Mouse (Mus musculus) neural tube, embryonic 14.5 days (tissue): ENCODE results near the gene Paxbp1. TPM values are rescaled to one million over a fixed set of nuclear protein-coding genes. Genes with fewer than 3 reads are reported as not detected.

Experiments
- ATAC-seq: fragments of 200-750 bp; cut with Nextera tagmentation; 2 replicates; pipeline ENCODE4 v1.8.0; 2017; ENCODE audit warnings: low read depth, mild to moderate bottlenecking, moderate TSS enrichment, moderate library complexity
- H3K27ac ChIP-seq: fragments of 300-500 bp; sonication (generic); 2 replicates; pipeline ENCODE4 v1.5.1; 2014; ENCODE audit warnings: low read depth, mild to moderate bottlenecking, control low read depth, low read length, moderate library complexity, mixed read lengths
- H3K27me3 ChIP-seq: fragments of 300-500 bp; sonication (generic); 2 replicates; pipeline ENCODE4 v1.6.1; 2014; ENCODE audit warnings: low read length; ENCODE audit not compliant: control insufficient read depth, insufficient read depth
- H3K36me3 ChIP-seq: fragments of 300-500 bp; sonication (generic); 2 replicates; pipeline ENCODE4 v1.6.1; 2014; ENCODE audit warnings: low read length, mixed read lengths; ENCODE audit not compliant: control insufficient read depth, insufficient read depth
- H3K4me1 ChIP-seq: fragments of 300-500 bp; sonication (generic); 2 replicates; pipeline ENCODE4 v1.6.1; 2014; ENCODE audit warnings: low read length; ENCODE audit not compliant: control insufficient read depth, insufficient read depth
- H3K4me2 ChIP-seq: fragments of 300-500 bp; sonication (generic); 2 replicates; pipeline ENCODE4 v1.6.1; 2014; ENCODE audit warnings: mild to moderate bottlenecking, low read depth, low read length, control low read depth
- H3K4me3 ChIP-seq: fragments of 300-500 bp; sonication (generic); 2 replicates; pipeline ENCODE4 v1.5.1; 2014; ENCODE audit warnings: low read depth, low read length, control low read depth, mixed read lengths
- H3K9ac ChIP-seq: fragments of 300-500 bp; sonication (generic); replicated peaks from 2 replicates; pipeline ENCODE4 v1.6.1; 2014; ENCODE audit warnings: low read depth, mild to moderate bottlenecking, control low read depth, low read length, mixed read lengths
- H3K9me3 ChIP-seq: fragments of 300-500 bp; sonication (generic); 2 replicates; pipeline ENCODE4 v1.6.1; 2016; ENCODE audit warnings: low read length; ENCODE audit not compliant: control insufficient read depth
- WGBS: fragments of 180-500 bp; shearing (Covaris S2); extraction: QIAGEN DNeasy Blood & Tissue Kit; methylation state at CpG from one replicate; pipeline ENCODE4 v1.1.7; 2014; 5-methylcytosine and 5-hydroxymethylcytosine counted together
- polyA plus RNA-seq: library from polyadenylated mRNA; unstranded; fragments of >200 nt; fragmentation: Nextera tagmentation; extraction: Ambion mirVana; gene quantifications from 2 replicates; pipeline ENCODE4 v1.2.1, GENCODE M21; 2014

Gene Paxbp1
- polyA plus RNA-seq, 1 experiment from 2014 or later: 89.2 TPM

DNA sequence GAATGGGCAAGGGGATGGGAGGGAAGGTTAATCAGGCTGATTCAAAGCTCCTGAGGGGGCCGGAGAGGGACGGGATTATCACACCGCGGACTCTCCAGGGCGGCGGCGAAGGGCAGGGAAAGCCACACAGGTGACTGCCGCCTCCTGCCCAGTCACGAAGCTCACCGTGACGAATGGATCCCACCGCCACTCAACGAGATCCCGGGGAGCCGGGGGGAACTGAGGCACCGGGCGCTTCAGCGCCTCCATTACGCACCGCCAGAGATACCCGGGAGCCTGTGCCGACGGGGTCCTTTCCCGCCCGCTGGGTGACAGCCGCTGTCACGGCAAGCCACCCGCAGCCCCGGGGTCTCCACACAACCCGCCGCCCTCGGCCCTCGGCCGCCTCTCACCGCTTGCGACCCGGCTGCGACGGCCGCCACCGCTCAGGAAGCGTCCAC, 33.7 kb downstream of the Paxbp1 start:
- 0% methylated on average over 31 of the region's 42 CpGs for WGBS
- Histone ChIP-seq H3K4me1 (peaks cover 10% of the 10 kb centered on the region; the same call in 1 of the 2 replicates), H3K4me2 (peak overlapping the region; percentile 81), H3K9me3 (no peaks in the 10 kb centered on the region), H3K4me3 (peak overlapping the region; percentile 85), H3K36me3 (peaks cover 8% of the 10 kb centered on the region; the same call in 1 of the 2 replicates), H3K27me3 (no peaks in the 10 kb centered on the region), H3K9ac (peak overlapping the region; percentile 92), H3K27ac (peak overlapping the region; percentile 93)
- ATAC-seq: peak; percentile 80

DNA sequence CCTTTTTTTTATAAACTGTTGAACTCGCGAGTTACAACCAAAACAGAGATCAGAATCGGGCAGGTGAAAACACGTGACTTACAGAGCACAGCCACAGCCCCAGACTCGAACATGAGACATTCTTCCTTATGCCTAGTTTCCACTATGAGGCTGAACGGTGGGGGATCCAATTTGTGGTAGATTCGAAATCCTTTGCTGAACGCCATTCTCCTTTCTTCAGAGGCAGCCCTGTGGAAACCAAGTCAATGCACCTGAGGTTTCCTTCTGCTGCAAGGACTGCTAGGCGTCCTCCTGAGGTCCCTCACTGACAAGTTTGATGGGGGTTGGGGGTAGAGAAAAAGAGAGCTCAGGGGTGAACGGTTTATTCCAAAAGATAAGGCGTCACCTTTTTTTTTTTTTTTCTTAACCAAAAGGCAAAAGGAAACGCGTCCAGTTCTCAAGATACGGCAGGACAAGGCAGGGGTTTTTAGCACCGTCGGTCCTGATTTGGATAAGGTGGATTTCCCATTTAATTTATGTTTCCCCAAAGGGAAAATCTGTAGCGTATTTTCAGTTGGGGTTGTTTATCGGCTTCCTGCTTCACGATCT, 34.3 kb downstream of the Paxbp1 start:
- no peak for ATAC-seq
- H3K9ac ChIP-seq: peak overlapping the region; percentile 92
- H3K4me1 ChIP-seq: peaks cover 10% of the 10 kb centered on the region; the same call in 1 of the 2 replicates
- peaks cover 6% of the 10 kb centered on the region; the same call in 1 of the 2 replicates for H3K36me3 ChIP-seq
- H3K4me2 ChIP-seq: peak overlapping the region; percentile 81
- H3K9me3 ChIP-seq: no peaks in the 10 kb centered on the region
- no peaks in the 10 kb centered on the region for H3K27me3 ChIP-seq
- H3K27ac ChIP-seq: peak overlapping the region; percentile 93
- peak overlapping the region; percentile 85 for H3K4me3 ChIP-seq
- WGBS: 2% methylated on average over 19 of the region's 19 CpGs

- ATAC-seq: no peak
Measured at GRCm38 (mm10) chr16:91004915-91005538, 39.3 kb downstream of the Paxbp1 start.

DNA sequence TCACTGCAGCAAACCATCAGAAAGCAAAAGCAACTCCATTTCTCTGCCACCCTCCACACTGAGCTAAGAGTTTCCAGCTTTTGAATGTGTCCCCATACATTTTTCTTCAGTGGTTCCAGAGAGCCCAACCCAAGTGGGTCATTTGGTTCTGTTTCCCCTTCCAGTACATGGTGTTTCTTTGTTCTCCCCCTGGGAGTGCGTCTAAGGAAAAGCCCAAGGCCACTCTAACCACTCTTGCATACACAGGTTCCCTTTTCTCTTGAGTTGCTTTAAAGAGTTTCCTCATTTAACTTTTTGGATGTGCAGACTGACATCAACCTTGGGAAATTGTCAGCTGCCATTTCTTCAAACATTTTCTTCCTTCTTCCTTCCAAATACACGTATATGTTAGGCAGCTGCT, 43.2 kb downstream of the Paxbp1 start:
- no peak overlapping the region for H3K9ac ChIP-seq
- no peaks in the 10 kb centered on the region for H3K36me3 ChIP-seq
- no peak overlapping the region for H3K4me3 ChIP-seq
- WGBS: 86% methylated on average over 2 of the region's 2 CpGs
- H3K4me1 ChIP-seq: no peaks in the 10 kb centered on the region
- H3K4me2 ChIP-seq: no peak overlapping the region
- H3K9me3 ChIP-seq: no peaks in the 10 kb centered on the region
- no peak overlapping the region for H3K27ac ChIP-seq
- no peak for ATAC-seq
- no peaks in the 10 kb centered on the region for H3K27me3 ChIP-seq

More at GRCm38 (mm10) chr16:91004915-91005538, 39.3 kb downstream of the Paxbp1 start:
- H3K9ac ChIP-seq: no peak overlapping the region
- 87% methylated on average over 4 of the region's 4 CpGs for WGBS
- no peaks in the 10 kb centered on the region for H3K9me3 ChIP-seq
- H3K27ac ChIP-seq: no peak overlapping the region
- no peaks in the 10 kb centered on the region for H3K36me3 ChIP-seq
- no peaks in the 10 kb centered on the region for H3K27me3 ChIP-seq
- peaks cover 7% of the 10 kb centered on the region; the same call in 1 of the 2 replicates for H3K4me1 ChIP-seq
- no peak overlapping the region for H3K4me2 ChIP-seq
- no peak overlapping the region for H3K4me3 ChIP-seq

GRCm38 (mm10) chr16:90999827-91000226, 44.5 kb downstream of the Paxbp1 start:
- H3K4me3 ChIP-seq: no peak overlapping the region
- no peak overlapping the region for H3K4me2 ChIP-seq
- no peaks in the 10 kb centered on the region for H3K4me1 ChIP-seq
- no peaks in the 10 kb centered on the region for H3K27me3 ChIP-seq
- no peak overlapping the region for H3K9ac ChIP-seq
- WGBS: 40% methylated on average over 4 of the region's 4 CpGs
- no peak for ATAC-seq
- H3K27ac ChIP-seq: no peak overlapping the region
- H3K9me3 ChIP-seq: no peaks in the 10 kb centered on the region
- H3K36me3 ChIP-seq: no peaks in the 10 kb centered on the region

DNA sequence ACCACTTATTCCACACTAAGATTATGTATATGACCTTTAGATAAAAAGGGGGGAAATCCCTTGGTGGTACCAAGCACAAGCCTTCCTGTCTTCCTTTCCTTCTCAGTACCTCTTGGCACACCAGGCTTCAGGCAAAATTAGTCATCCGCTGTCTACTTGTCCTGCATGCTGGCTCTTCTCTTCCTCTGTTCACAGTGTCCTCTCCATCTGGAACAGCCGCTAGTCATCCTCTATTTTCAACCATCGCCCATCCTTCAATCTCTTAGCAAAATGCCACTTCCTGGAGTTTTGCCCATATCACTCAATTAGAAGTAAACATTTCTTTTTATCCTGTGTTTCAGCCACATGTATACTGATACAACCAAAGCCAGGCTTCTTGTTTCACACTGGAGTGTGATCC, 46.5 kb downstream of the Paxbp1 start:
- Histone ChIP-seq H3K4me1 (no peaks in the 10 kb centered on the region), H3K9me3 (no peaks in the 10 kb centered on the region), H3K4me2 (no peak overlapping the region), H3K4me3 (no peak overlapping the region), H3K9ac (no peak overlapping the region), H3K36me3 (no peaks in the 10 kb centered on the region), H3K27ac (no peak overlapping the region), H3K27me3 (no peaks in the 10 kb centered on the region)
- WGBS: 90% methylated on average over 3 of the region's 3 CpGs
- no peak for ATAC-seq

DNA sequence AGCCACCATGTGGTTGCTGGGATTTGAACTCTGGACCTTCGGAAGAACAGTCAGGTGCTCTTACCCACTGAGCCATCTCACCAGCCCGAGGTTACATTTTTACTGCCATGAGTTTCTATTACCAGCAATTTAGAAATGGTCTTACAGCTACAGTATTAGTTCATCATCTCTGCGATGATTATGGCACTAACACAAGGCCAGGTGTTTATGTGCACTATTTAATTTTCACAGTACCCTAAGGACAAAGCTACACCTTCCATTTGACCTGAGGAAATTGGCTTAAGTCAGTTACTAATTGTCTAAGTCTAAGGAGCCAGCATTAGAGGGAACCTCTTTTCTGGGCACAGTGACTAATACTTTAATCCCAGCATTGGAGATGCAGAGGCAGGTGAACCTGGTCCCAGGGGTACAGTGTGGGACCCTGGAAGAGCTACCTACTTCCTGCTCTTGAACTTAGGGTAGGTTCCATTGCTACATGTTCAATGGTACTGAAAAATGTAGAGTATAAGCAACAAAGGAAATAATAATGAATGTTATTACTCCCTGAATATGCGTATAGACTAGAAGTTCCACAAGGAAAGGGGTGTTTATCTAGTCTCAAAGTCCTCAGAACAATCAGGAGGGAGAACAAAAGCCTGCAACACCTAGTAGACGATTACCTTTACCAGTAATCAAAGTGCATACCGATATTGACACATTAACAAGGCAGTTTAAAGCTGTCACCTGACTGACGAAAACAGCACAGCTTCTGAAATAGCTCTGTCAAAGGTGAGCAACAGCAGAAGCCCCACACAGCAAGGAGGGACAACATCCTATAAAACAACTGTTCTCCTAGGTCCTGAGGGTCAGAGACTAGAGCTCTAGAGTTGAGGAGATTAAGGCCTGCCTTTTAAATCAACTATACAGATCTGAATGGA, 47.8 kb downstream of the Paxbp1 start:
- Histone ChIP-seq H3K36me3 (no peaks in the 10 kb centered on the region), H3K4me2 (no peak overlapping the region), H3K27me3 (no peaks in the 10 kb centered on the region), H3K4me1 (no peaks in the 10 kb centered on the region), H3K9me3 (no peaks in the 10 kb centered on the region), H3K9ac (no peak overlapping the region), H3K27ac (no peak overlapping the region), H3K4me3 (no peak overlapping the region)
- ATAC-seq: no peak
- 87% methylated on average over 7 of the region's 7 CpGs for WGBS

DNA sequence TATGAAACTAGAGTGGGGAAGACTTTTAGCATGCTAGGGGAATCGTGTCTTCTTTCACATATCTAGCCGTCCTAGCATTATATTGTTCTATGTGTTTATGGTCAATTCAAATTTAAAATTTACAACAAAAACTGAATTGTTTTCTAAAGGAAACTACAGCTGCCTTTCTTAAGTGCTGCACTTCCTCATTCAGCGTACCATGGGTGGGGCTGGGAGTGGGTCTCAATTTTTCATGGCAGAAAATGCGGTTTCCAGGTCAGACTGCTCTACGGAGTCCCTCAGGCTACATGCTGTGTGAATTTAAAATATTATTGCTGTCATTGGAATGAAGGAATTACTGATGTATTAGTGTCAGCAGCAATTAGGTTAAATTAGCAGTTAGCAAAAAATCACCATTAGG, 48.8 kb downstream of the Paxbp1 start:
- ATAC-seq: no peak
- no peak overlapping the region for H3K9ac ChIP-seq
- H3K4me2 ChIP-seq: no peak overlapping the region
- H3K27me3 ChIP-seq: no peaks in the 10 kb centered on the region
- WGBS: 76% methylated on average over 5 of the region's 5 CpGs
- H3K36me3 ChIP-seq: 0 out of 2 replicates have a peak, but pooled peaks cover 10% of the 10 kb centered on the region
- H3K4me3 ChIP-seq: no peak overlapping the region
- no peak overlapping the region for H3K27ac ChIP-seq
- H3K4me1 ChIP-seq: no peaks in the 10 kb centered on the region
- no peaks in the 10 kb centered on the region for H3K9me3 ChIP-seq
